Mouse (Mus musculus) liver, embryonic 14.5 days (tissue): Measurements from ENCODE around the gene Lgals12.

Experiments used
- CTCF ChIP-seq: IDR thresholded peaks from 2 replicates; pipeline ENCODE4 v1.5.1; 2016; ENCODE audit warnings: antibody characterized with exemption, low read depth, control low read depth
- EP300 ChIP-seq: IDR thresholded peaks from 2 replicates; pipeline ENCODE4 v1.6.1; 2016; ENCODE audit warnings: antibody characterized with exemption, low read depth

GRCm38 (mm10) chr19:7598481-7598880, 8.5 kb downstream of the Lgals12 start:
- TF ChIP-seq CTCF: no peak
- no peak for TF ChIP-seq EP300
